Mouse (Mus musculus) spleen, adult 2 months (tissue): ENCODE results near the gene Sap30bp.

Experiments used
- CTCF ChIP-seq: fragments of 200-500 bp; IDR thresholded peaks from 2 replicates; pipeline ENCODE4 v1.5.1; 2011; ENCODE audit warnings: mild to moderate bottlenecking, inconsistent platforms; ENCODE audit not compliant: insufficient read depth, insufficient read length, insufficient replicate concordance; ENCODE audit errors: extremely low read depth
- POLR2A ChIP-seq: fragments of 200-500 bp; IDR thresholded peaks from 2 replicates; pipeline ENCODE4 v1.6.1; 2011; ENCODE audit warnings: low read depth, low read length, inconsistent platforms

DNA sequence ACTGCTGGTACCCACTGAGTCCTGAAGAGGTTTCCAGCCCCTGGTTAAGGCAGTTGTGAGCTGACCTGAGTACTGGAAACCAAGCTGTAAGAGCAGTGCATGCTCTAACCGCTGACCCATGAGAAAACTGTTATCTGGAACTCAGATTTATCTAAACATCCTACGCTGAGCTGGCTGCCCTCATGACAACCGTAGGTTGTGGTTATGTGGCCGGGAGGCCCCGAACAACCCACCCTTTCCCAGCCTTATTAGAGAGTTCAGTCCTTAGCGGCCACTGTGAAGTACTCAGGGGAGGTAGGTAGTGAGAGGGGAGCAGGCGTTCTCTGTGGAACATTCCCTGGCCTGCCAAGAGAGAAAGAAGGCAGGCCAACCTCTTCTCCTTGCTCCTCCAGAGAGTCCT, 65.9 kb downstream of the Sap30bp start:
- no peak for TF ChIP-seq CTCF
- TF ChIP-seq POLR2A = no peak
